Mouse (Mus musculus): ENCODE data around the gene Erbb4. TPM values are rescaled to one million over a fixed set of nuclear protein-coding genes. Genes with fewer than 3 reads are reported as not detected.
A peak's percentile ranks its signal among the peaks of the same experiment; 100 is the strongest.

The Erbb4 gene
- polyA plus RNA-seq, 1 experiment from 2014 or later, result 10.2 TPM

GRCm38 (mm10) chr1:68142562-68143350, 965.1 kb downstream of the Erbb4 start:
- DNase-seq (ENCODE audit: low spot score) (no peak), ATAC-seq (ENCODE audit: low FRiP score) (peak; percentile 57)
- 72% methylated on average over 7 of the region's 7 CpGs for WGBS
- Histone ChIP-seq H3K9ac (ENCODE audit: low read depth, low read length) (no peak overlapping the region), H3K4me1 (replicated peaks; ENCODE audit: control insufficient read depth, insufficient read depth, low read length) (no peaks in the 10 kb centered on the region), H3K36me3 (ENCODE audit: control insufficient read depth, insufficient read depth, low read length) (no peaks in the 10 kb centered on the region), H3K27ac (ENCODE audit: low read depth, low read length) (no peak overlapping the region), H3K4me3 (ENCODE audit: low read depth, low read length) (no peak overlapping the region), H3K27me3 (ENCODE audit: control insufficient read depth, insufficient read depth, low read length) (no peaks in the 10 kb centered on the region), H3K4me2 (replicated peaks; ENCODE audit: low read depth, low read length) (no peak overlapping the region), H3K9me3 (ENCODE audit: control insufficient read depth, low read length) (no peaks in the 10 kb centered on the region)

GRCm38 (mm10) chr1:68134943-68135342, 972.9 kb downstream of the Erbb4 start:
- Histone ChIP-seq H3K4me2 (replicated peaks; ENCODE audit: low read depth, low read length) (no peak overlapping the region), H3K4me1 (replicated peaks; ENCODE audit: control insufficient read depth, insufficient read depth, low read length) (no peaks in the 10 kb centered on the region), H3K36me3 (ENCODE audit: control insufficient read depth, insufficient read depth, low read length) (no peaks in the 10 kb centered on the region), H3K9me3 (ENCODE audit: control insufficient read depth, low read length) (no peaks in the 10 kb centered on the region), H3K27ac (ENCODE audit: low read depth, low read length) (no peak overlapping the region), H3K9ac (ENCODE audit: low read depth, low read length) (no peak overlapping the region), H3K27me3 (ENCODE audit: control insufficient read depth, insufficient read depth, low read length) (no peaks in the 10 kb centered on the region), H3K4me3 (ENCODE audit: low read depth, low read length) (no peak overlapping the region)
- no peak for DNase-seq (ENCODE audit: low spot score)
- ATAC-seq (ENCODE audit: low FRiP score), result no peak

- Histone ChIP-seq H3K27ac (ENCODE audit: low read depth, low read length) (no peak overlapping the region), H3K9me3 (ENCODE audit: control insufficient read depth, low read length) (no peaks in the 10 kb centered on the region), H3K4me1 (replicated peaks; ENCODE audit: control insufficient read depth, insufficient read depth, low read length) (no peaks in the 10 kb centered on the region), H3K4me3 (ENCODE audit: low read depth, low read length) (no peak overlapping the region), H3K27me3 (ENCODE audit: control insufficient read depth, insufficient read depth, low read length) (no peaks in the 10 kb centered on the region), H3K36me3 (ENCODE audit: control insufficient read depth, insufficient read depth, low read length) (no peaks in the 10 kb centered on the region), H3K9ac (ENCODE audit: low read depth, low read length) (no peak overlapping the region), H3K4me2 (replicated peaks; ENCODE audit: low read depth, low read length) (no peak overlapping the region)
- ATAC-seq (ENCODE audit: low FRiP score) (no peak), DNase-seq (ENCODE audit: low spot score) (no peak)
- 81% methylated on average over 2 of the region's 2 CpGs for WGBS
These were observed 973.4 kb downstream of the Erbb4 start for GRCm38 (mm10) chr1:68134450-68134849.

DNA sequence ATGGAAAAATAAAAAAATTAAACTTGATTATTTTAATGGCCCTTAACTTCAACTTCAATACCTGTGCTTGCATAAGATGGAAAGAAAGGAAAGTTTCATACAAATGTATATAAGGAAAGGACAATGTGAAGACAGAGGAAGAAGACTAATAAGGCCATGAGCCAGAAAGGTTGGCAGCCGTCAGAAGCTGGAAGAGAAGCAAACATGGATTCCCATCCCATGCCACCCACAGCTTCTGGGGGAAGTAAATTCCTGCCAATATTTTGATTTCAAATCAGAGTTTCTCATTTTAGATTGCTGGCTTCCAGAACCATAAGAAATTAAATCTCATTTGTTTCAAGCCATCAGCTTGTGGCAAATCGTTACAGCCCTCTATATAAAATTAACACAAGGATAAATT, 984.3 kb downstream of the Erbb4 start:
- H3K4me2 ChIP-seq (replicated peaks; ENCODE audit: low read depth, low read length), result no peak overlapping the region
- H3K27ac ChIP-seq (ENCODE audit: low read depth, low read length), result no peak overlapping the region
- H3K4me1 ChIP-seq (replicated peaks; ENCODE audit: control insufficient read depth, insufficient read depth, low read length), result no peaks in the 10 kb centered on the region
- DNase-seq (ENCODE audit: low spot score) (no peak), ATAC-seq (ENCODE audit: low FRiP score) (no peak)
- H3K9me3 ChIP-seq (ENCODE audit: control insufficient read depth, low read length), result no peaks in the 10 kb centered on the region
- no peaks in the 10 kb centered on the region for H3K36me3 ChIP-seq (ENCODE audit: control insufficient read depth, insufficient read depth, low read length)
- no peak overlapping the region for H3K9ac ChIP-seq (ENCODE audit: low read depth, low read length)
- no peak overlapping the region for H3K4me3 ChIP-seq (ENCODE audit: low read depth, low read length)
- H3K27me3 ChIP-seq (ENCODE audit: control insufficient read depth, insufficient read depth, low read length), result no peaks in the 10 kb centered on the region
- WGBS, result 92% methylated on average over 2 of the region's 2 CpGs

DNA sequence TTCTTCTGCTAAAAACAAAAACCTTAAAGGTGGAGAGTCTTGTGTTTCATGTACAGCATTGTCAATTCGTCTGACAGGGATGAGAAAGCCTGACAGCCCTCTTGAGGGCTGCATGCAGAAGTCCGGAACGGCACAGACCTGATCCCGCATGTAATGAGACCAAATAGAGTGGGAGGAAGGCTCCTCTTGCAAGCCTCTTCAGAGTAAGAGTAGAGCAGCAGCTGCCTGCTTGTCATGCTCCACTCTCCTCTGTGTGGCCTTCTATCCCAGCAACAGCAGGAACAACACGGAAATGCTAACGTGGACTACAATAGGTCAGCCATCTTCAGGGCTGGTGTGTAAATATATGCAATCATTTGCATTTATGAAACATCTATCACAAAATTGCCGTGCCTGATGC, 987.5 kb downstream of the Erbb4 start:
- DNase-seq (ENCODE audit: low spot score), result no peak

GRCm38 (mm10) chr1:68115721-68116120, 992.1 kb downstream of the Erbb4 start:
- H3K4me1 ChIP-seq (replicated peaks; ENCODE audit: control insufficient read depth, insufficient read depth, low read length), result no peaks in the 10 kb centered on the region
- H3K27me3 ChIP-seq (ENCODE audit: control insufficient read depth, insufficient read depth, low read length), result no peaks in the 10 kb centered on the region
- no peaks in the 10 kb centered on the region for H3K9me3 ChIP-seq (ENCODE audit: control insufficient read depth, low read length)
- DNase-seq (ENCODE audit: low spot score) (no peak), ATAC-seq (ENCODE audit: low FRiP score) (no peak)
- H3K4me3 ChIP-seq (ENCODE audit: low read depth, low read length), result no peak overlapping the region
- no peak overlapping the region for H3K9ac ChIP-seq (ENCODE audit: low read depth, low read length)
- WGBS, result 85% methylated on average over 5 of the region's 5 CpGs
- no peaks in the 10 kb centered on the region for H3K36me3 ChIP-seq (ENCODE audit: control insufficient read depth, insufficient read depth, low read length)
- no peak overlapping the region for H3K27ac ChIP-seq (ENCODE audit: low read depth, low read length)
- H3K4me2 ChIP-seq (replicated peaks; ENCODE audit: low read depth, low read length), result no peak overlapping the region

More for the DNA sequence above, 987.5 kb downstream of the Erbb4 start:
- H3K27ac ChIP-seq (ENCODE audit: low read depth, low read length), result no peak overlapping the region
- peak; percentile 57; the same call in 1 of the 2 replicates for ATAC-seq (ENCODE audit: low FRiP score)
- no peak overlapping the region for H3K4me3 ChIP-seq (ENCODE audit: low read depth, low read length)
- no peaks in the 10 kb centered on the region for H3K9me3 ChIP-seq (ENCODE audit: control insufficient read depth, low read length)
- H3K27me3 ChIP-seq (ENCODE audit: control insufficient read depth, insufficient read depth, low read length), result no peaks in the 10 kb centered on the region
- H3K9ac ChIP-seq (ENCODE audit: low read depth, low read length), result no peak overlapping the region
- WGBS, result 54% methylated on average over 7 of the region's 7 CpGs
- H3K4me1 ChIP-seq (replicated peaks; ENCODE audit: control insufficient read depth, insufficient read depth, low read length), result no peaks in the 10 kb centered on the region
- H3K36me3 ChIP-seq (ENCODE audit: control insufficient read depth, insufficient read depth, low read length), result no peaks in the 10 kb centered on the region
- no peak overlapping the region for H3K4me2 ChIP-seq (replicated peaks; ENCODE audit: low read depth, low read length)

GRCm38 (mm10) chr1:68106543-68106860, 1001.4 kb downstream of the Erbb4 start:
- 78% methylated on average over 3 of the region's 3 CpGs for WGBS
- peak; percentile 57; the same call in 1 of the 2 replicates for ATAC-seq (ENCODE audit: low FRiP score)

DNA sequence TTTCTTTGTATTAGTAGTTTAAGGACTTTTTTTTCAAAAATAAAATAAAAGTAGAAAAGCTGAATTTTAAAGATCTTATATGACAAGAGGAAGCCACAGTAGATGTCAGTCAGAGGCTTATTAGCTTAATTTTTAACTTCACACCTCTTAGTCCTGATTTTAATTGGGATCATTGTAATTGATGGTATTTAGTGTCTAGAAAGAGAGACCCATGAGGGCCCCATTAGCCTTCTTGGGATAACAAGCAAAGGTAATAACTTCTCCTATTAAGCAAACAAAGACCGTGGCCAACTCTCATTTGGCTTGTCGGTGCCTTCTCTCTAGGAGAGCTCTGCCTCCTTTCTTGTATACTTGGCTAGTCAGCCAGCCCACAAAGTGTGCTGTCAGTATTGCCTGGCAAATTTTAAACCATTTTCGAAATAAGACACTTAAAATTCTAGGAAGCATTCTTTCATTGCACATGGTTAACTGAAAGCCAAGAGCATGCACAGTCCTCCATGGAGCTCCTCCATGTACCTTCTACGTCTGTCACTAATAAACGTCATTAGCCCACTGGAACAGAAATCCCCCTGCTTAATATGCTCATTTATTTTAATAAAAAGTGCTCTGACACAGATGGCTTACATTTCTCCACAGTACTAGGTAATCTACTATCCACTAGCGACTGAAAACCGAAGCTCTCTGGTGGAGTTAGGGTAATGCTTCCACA, 1001.9 kb downstream of the Erbb4 start:
- no peaks in the 10 kb centered on the region for H3K9me3 ChIP-seq (ENCODE audit: control insufficient read depth, low read length)
- no peak overlapping the region for H3K4me2 ChIP-seq (replicated peaks; ENCODE audit: low read depth, low read length)
- WGBS, result 72% methylated on average over 7 of the region's 7 CpGs
- no peaks in the 10 kb centered on the region for H3K36me3 ChIP-seq (ENCODE audit: control insufficient read depth, insufficient read depth, low read length)
- DNase-seq (ENCODE audit: low spot score) (no peak), ATAC-seq (ENCODE audit: low FRiP score) (0 out of 2 replicates have a peak, but pooled peaks have one; percentile 35)
- H3K27ac ChIP-seq (ENCODE audit: low read depth, low read length), result no peak overlapping the region
- H3K9ac ChIP-seq (ENCODE audit: low read depth, low read length), result no peak overlapping the region
- H3K27me3 ChIP-seq (ENCODE audit: control insufficient read depth, insufficient read depth, low read length), result no peaks in the 10 kb centered on the region
- no peak overlapping the region for H3K4me3 ChIP-seq (ENCODE audit: low read depth, low read length)
- H3K4me1 ChIP-seq (replicated peaks; ENCODE audit: control insufficient read depth, insufficient read depth, low read length), result no peaks in the 10 kb centered on the region

More at GRCm38 (mm10) chr1:68106543-68106860, 1001.4 kb downstream of the Erbb4 start:
- Histone ChIP-seq H3K36me3 (ENCODE audit: control insufficient read depth, insufficient read depth, low read length) (no peaks in the 10 kb centered on the region), H3K9me3 (ENCODE audit: control insufficient read depth, low read length) (no peaks in the 10 kb centered on the region), H3K4me1 (replicated peaks; ENCODE audit: control insufficient read depth, insufficient read depth, low read length) (no peaks in the 10 kb centered on the region), H3K4me3 (ENCODE audit: low read depth, low read length) (no peak overlapping the region), H3K9ac (ENCODE audit: low read depth, low read length) (no peak overlapping the region), H3K4me2 (replicated peaks; ENCODE audit: low read depth, low read length) (no peak overlapping the region), H3K27ac (ENCODE audit: low read depth, low read length) (no peak overlapping the region), H3K27me3 (ENCODE audit: control insufficient read depth, insufficient read depth, low read length) (no peaks in the 10 kb centered on the region)
- peak; percentile 62 for DNase-seq (ENCODE audit: low spot score)

- no peak overlapping the region for H3K4me3 ChIP-seq (ENCODE audit: low read depth, low read length)
- H3K9me3 ChIP-seq (ENCODE audit: control insufficient read depth, low read length), result no peaks in the 10 kb centered on the region
- no peaks in the 10 kb centered on the region for H3K27me3 ChIP-seq (ENCODE audit: control insufficient read depth, insufficient read depth, low read length)
- no peak overlapping the region for H3K4me2 ChIP-seq (replicated peaks; ENCODE audit: low read depth, low read length)
- DNase-seq (ENCODE audit: low spot score), result no peak
- 45% methylated on average over 1 of the region's 1 CpGs for WGBS
- H3K4me1 ChIP-seq (replicated peaks; ENCODE audit: control insufficient read depth, insufficient read depth, low read length), result no peaks in the 10 kb centered on the region
- H3K9ac ChIP-seq (ENCODE audit: low read depth, low read length), result no peak overlapping the region
- no peak overlapping the region for H3K27ac ChIP-seq (ENCODE audit: low read depth, low read length)
- H3K36me3 ChIP-seq (ENCODE audit: control insufficient read depth, insufficient read depth, low read length), result no peaks in the 10 kb centered on the region
- ATAC-seq (ENCODE audit: low FRiP score), result peak; percentile 79; the same call in 1 of the 2 replicates
These were observed 1018.2 kb downstream of the Erbb4 start for GRCm38 (mm10) chr1:68089623-68090022.

Measured in hindbrain, embryonic 11.5 days (tissue).